Mouse (Mus musculus) heart, postnatal 0 days (tissue): ENCODE data around the gene Prss57.

Source experiments
- CTCF ChIP-seq: IDR thresholded peaks from 2 replicates; pipeline ENCODE4 v1.5.1; 2016; ENCODE audit warnings: antibody characterized with exemption, control low read depth, low read depth
- EP300 ChIP-seq: IDR thresholded peaks from 2 replicates; pipeline ENCODE4 v1.6.1; 2016; ENCODE audit warnings: antibody characterized with exemption, low read depth

GRCm38 (mm10) chr10:79743161-79743560 is 47.6 kb downstream of the Prss57 start:
- TF ChIP-seq CTCF (no peak), EP300 (no peak)
